Mouse (Mus musculus): ENCODE data around the gene Dtnb. TPM values are rescaled to one million over a fixed set of nuclear protein-coding genes. Genes with fewer than 3 reads are reported as not detected.

Gene Dtnb
- polyA plus RNA-seq, 1 experiment from 2014 or later, result 12.8 TPM

DNA sequence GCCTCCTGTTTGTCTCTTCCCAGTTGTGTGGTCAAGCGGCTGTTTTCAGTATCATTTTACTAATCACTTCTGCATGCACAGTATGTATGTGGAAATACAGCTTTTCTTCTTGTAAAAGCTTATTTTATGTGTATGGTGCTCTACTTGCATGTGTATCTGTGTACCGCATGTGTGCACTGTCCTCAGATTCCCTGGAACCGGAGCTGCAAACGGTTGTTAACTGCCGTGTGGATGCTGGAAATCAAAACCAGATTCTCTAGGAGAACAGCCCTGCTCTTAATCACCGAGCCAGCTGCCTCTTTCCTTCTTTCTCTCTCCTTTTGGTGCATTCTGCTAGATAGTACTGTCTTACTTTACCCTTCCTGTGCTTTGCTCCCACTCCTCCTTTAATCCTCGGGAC, 39.7 kb downstream of the Dtnb start:
- no peaks in the 10 kb centered on the region for H3K27me3 ChIP-seq
- no peak overlapping the region for H3K4me3 ChIP-seq
- WGBS, result 67% methylated on average over 7 of the region's 7 CpGs
- no peaks in the 10 kb centered on the region for H3K4me1 ChIP-seq (replicated peaks)
- no peak overlapping the region for H3K4me2 ChIP-seq
- no peaks in the 10 kb centered on the region for H3K36me3 ChIP-seq
- no peak for ATAC-seq (replicated peaks; ENCODE audit: insufficient number of reproducible peaks, insufficient read depth, low FRiP score, low read depth)
- H3K9me3 ChIP-seq (replicated peaks), result no peaks in the 10 kb centered on the region
- no peak overlapping the region for H3K27ac ChIP-seq
- no peak overlapping the region for H3K9ac ChIP-seq

DNA sequence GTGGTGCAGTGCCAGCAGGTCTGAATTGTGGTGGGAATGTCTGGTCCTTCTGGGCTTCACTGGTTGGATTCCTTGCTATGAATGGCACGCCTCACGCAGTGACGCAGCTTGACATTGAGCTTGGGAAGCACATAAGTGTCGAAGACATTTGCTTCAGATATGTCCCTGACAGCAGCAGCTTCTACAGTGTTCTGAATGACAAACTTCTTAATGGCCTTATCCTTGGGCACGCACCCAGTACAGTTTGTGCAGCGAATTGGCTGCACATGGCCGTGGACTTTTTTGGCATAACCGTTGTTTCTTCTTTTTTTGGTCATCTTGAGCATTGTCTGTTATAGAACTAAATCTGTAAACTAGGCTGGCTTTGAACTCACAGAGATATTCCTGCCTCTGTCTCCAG, 42.9 kb downstream of the Dtnb start:
- H3K4me3 ChIP-seq, result no peak overlapping the region
- no peak overlapping the region for H3K27ac ChIP-seq
- no peak overlapping the region for H3K9ac ChIP-seq
- no peak overlapping the region for H3K4me2 ChIP-seq
- ATAC-seq (replicated peaks; ENCODE audit: insufficient number of reproducible peaks, insufficient read depth, low FRiP score, low read depth), result no peak
- 81% methylated on average over 8 of the region's 8 CpGs for WGBS
- no peaks in the 10 kb centered on the region for H3K4me1 ChIP-seq (replicated peaks)
- no peaks in the 10 kb centered on the region for H3K9me3 ChIP-seq (replicated peaks)
- no peaks in the 10 kb centered on the region for H3K36me3 ChIP-seq
- no peaks in the 10 kb centered on the region for H3K27me3 ChIP-seq

DNA sequence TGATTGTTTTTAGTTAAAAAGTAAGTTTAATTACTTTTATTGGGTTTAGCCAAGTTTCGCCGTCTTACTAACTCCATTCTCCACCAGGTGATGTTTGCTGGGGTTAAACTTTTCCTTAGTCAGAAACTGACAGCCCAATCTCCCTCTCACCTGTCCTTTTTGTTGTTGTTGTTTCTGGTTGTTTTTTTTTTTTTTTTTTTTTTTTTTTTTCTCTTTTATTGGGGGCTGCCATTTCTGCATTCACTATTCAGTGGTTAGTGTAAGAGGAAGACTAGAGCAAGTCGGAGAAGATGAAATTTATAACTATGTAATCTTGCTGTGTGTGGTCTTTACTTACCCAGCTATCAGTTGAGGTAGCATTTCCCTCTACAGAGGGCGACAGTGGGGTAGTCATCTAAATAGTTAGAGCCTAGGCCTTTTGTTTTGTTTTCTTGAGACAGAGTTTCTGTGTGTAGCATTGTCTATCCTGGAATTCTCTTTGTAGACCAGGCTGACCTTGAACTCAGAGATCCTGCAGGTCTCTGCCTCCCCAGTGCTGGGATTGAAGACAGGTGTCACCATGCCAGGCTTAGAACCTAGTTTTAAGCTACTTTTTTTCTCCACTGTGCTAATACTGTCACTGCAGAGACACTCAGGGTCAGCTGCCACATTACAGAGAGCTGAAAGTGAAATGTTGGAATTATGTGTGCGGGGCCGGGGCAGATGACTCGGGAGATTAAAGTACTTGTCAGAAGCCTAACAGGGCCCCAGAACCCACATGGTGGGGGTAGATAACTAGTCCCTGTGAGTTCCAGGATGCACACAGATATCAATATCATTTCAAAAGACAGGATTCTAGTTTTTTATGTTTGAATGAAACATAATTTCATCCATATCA, 46.2 kb downstream of the Dtnb start:
- no peak overlapping the region for H3K9ac ChIP-seq
- H3K4me1 ChIP-seq (replicated peaks), result no peaks in the 10 kb centered on the region
- no peak overlapping the region for H3K4me3 ChIP-seq
- no peaks in the 10 kb centered on the region for H3K36me3 ChIP-seq
- no peaks in the 10 kb centered on the region for H3K9me3 ChIP-seq (replicated peaks)
- no peak overlapping the region for H3K27ac ChIP-seq
- no peak overlapping the region for H3K4me2 ChIP-seq
- ATAC-seq (replicated peaks; ENCODE audit: insufficient number of reproducible peaks, insufficient read depth, low FRiP score, low read depth), result no peak
- WGBS, result 87% methylated on average over 7 of the region's 7 CpGs
- no peaks in the 10 kb centered on the region for H3K27me3 ChIP-seq

DNA sequence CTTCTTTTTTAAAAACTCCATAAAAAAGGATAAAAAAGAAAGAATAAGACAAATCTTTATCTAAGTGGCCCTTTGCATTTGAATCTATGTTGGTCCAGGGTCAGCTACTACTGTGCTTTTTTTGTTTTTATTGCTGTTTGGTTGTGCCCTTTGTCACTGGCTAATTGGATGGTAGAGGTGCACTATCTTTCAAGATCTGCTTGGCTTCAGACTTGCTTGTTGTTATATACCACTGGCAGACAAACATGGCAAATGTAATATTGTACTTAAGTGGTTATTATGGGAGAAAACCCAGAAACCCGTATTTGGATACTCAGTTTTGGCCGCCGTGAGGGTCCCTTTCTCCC, 46.8 kb downstream of the Dtnb start:
- 95% methylated on average over 3 of the region's 3 CpGs for WGBS
- Histone ChIP-seq H3K4me3 (no peak overlapping the region), H3K27me3 (no peaks in the 10 kb centered on the region), H3K36me3 (no peaks in the 10 kb centered on the region), H3K4me2 (no peak overlapping the region), H3K4me1 (replicated peaks) (no peaks in the 10 kb centered on the region), H3K9ac (no peak overlapping the region), H3K27ac (no peak overlapping the region), H3K9me3 (replicated peaks) (no peaks in the 10 kb centered on the region)
- no peak for ATAC-seq (replicated peaks; ENCODE audit: insufficient number of reproducible peaks, insufficient read depth, low FRiP score, low read depth)

DNA sequence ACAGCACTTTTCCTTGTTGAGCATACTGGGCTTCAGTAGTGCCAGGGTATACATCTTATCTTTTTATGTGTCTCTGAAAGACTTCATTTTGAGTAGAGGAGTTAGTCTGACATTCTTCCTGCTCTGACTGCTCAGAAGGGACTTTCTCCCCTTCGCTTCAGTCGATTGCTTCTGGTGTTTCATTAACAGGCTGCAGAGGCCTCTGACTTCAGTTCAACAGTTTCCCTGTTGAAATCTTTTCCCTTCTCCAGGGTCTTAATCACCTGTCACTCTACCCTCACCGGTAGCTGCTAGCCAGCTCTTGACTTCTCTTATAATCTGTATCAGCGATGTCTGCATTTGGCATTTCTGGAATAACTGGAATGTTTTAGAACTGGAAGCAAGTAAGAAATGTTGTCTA, 54.7 kb downstream of the Dtnb start:
- Histone ChIP-seq H3K9me3 (replicated peaks) (no peaks in the 10 kb centered on the region), H3K4me3 (no peak overlapping the region), H3K4me2 (no peak overlapping the region), H3K4me1 (replicated peaks) (peaks cover 4% of the 10 kb centered on the region; the same call in 1 of the 2 replicates), H3K36me3 (no peaks in the 10 kb centered on the region), H3K27me3 (no peaks in the 10 kb centered on the region), H3K27ac (no peak overlapping the region), H3K9ac (no peak overlapping the region)
- 38% methylated on average over 4 of the region's 4 CpGs for WGBS
- ATAC-seq (replicated peaks; ENCODE audit: insufficient number of reproducible peaks, insufficient read depth, low FRiP score, low read depth), result no peak

DNA sequence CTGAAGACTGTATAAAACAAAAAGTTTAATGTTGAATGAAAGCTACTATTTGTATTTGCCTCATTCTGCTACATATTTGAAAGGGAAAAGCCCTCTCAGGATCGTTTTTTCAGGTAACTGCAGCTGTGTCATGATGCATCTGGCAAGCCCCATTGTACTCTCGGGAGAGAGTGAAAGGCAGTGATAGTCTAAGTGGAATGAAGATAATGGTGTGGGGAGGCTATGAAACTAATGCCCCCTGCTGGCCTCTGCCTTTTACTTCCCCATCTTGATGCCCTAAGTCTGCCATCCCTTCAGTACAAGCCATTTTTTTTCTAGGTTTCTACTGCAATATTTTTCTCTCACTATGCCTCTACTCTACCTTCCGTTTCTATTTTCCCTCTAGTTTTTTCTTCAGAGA, 69.8 kb downstream of the Dtnb start:
- H3K9ac ChIP-seq, result no peak overlapping the region
- H3K4me3 ChIP-seq, result no peak overlapping the region
- no peak overlapping the region for H3K4me2 ChIP-seq
- no peak for ATAC-seq (replicated peaks; ENCODE audit: insufficient number of reproducible peaks, insufficient read depth, low FRiP score, low read depth)
- no peaks in the 10 kb centered on the region for H3K4me1 ChIP-seq (replicated peaks)
- 32% methylated on average over 3 of the region's 3 CpGs for WGBS
- H3K27ac ChIP-seq, result no peak overlapping the region
- no peaks in the 10 kb centered on the region for H3K9me3 ChIP-seq (replicated peaks)
- no peaks in the 10 kb centered on the region for H3K36me3 ChIP-seq
- H3K27me3 ChIP-seq, result no peaks in the 10 kb centered on the region

DNA sequence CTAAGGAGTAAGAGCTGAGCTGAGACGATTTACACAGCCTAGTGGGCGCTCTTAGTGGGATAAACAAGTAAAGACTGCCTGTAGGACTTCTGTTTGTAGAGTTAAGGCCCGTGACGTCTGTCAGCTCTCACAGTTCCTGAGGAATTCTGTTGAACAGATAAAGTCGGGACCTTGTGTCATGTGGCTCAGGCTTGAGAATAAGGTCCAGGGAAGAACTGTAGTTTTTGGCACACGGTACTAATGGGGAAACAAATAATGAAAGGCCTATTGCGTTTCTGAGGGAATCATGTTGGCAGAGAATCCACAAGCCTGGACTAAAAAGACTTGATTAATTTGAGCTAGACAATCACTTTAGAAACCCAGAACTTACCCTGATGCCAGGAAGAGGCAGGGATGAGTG, 84.6 kb downstream of the Dtnb start:
- peak; percentile 60; the same call in 1 of the 2 replicates for ATAC-seq (replicated peaks; ENCODE audit: insufficient number of reproducible peaks, insufficient read depth, low FRiP score, low read depth)
- H3K27me3 ChIP-seq, result no peaks in the 10 kb centered on the region
- no peaks in the 10 kb centered on the region for H3K36me3 ChIP-seq
- no peak overlapping the region for H3K4me3 ChIP-seq
- peaks cover 14% of the 10 kb centered on the region for H3K4me1 ChIP-seq (replicated peaks)
- WGBS, result 41% methylated on average over 7 of the region's 7 CpGs
- H3K9me3 ChIP-seq (replicated peaks), result no peaks in the 10 kb centered on the region
- H3K27ac ChIP-seq, result no peak overlapping the region
- no peak overlapping the region for H3K9ac ChIP-seq
- H3K4me2 ChIP-seq, result no peak overlapping the region

DNA sequence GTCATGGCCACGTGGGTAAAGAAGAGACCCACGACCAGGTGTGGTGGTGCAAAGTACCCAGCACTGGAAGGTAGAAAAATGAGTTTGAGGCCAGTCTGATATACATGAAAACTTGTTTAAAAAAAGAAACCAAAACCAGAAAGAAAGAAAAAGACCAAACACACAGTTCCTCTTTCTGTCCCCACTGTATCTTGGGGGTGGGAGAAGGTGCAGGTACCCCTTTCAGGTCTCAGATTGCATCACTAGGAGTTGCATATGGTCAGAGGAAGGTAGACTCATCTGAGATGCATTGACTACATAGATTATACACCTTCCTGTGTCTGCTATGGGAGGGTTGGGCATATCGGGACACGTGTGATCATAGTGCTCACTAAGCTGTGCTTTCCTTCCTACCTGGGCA, 85.1 kb downstream of the Dtnb start:
- Histone ChIP-seq H3K4me3 (no peak overlapping the region), H3K27me3 (no peaks in the 10 kb centered on the region), H3K27ac (no peak overlapping the region), H3K9me3 (replicated peaks) (no peaks in the 10 kb centered on the region), H3K36me3 (no peaks in the 10 kb centered on the region), H3K4me2 (no peak overlapping the region), H3K4me1 (replicated peaks) (peaks cover 14% of the 10 kb centered on the region), H3K9ac (no peak overlapping the region)
- no peak for ATAC-seq (replicated peaks; ENCODE audit: insufficient number of reproducible peaks, insufficient read depth, low FRiP score, low read depth)
- WGBS, result 80% methylated on average over 4 of the region's 4 CpGs

DNA sequence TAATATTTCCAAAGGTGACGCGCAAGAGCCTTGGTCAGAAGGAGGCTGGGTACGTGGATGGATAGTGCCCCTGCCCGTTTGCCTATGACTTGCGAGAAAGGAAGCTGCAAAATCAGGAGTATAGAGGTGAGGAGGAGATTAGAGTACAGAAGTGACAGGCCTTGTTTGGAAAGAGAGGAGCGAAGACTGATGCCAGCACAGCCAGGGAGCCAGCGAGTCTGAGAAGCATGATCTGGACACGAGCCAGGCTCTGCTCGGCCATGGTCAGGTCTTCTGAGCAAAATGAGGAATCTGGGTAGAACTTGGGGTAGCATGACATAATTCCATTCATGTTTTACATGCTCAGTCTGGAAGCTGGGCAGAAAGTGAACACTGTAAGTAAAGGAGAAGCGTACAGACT, 85.6 kb downstream of the Dtnb start:
- H3K4me2 ChIP-seq, result no peak overlapping the region
- no peak overlapping the region for H3K9ac ChIP-seq
- H3K27me3 ChIP-seq, result no peaks in the 10 kb centered on the region
- no peaks in the 10 kb centered on the region for H3K36me3 ChIP-seq
- no peak overlapping the region for H3K27ac ChIP-seq
- H3K4me1 ChIP-seq (replicated peaks), result peaks cover 14% of the 10 kb centered on the region
- ATAC-seq (replicated peaks; ENCODE audit: insufficient number of reproducible peaks, insufficient read depth, low FRiP score, low read depth), result no peak
- no peak overlapping the region for H3K4me3 ChIP-seq
- WGBS, result 55% methylated on average over 10 of the region's 10 CpGs
- no peaks in the 10 kb centered on the region for H3K9me3 ChIP-seq (replicated peaks)

DNA sequence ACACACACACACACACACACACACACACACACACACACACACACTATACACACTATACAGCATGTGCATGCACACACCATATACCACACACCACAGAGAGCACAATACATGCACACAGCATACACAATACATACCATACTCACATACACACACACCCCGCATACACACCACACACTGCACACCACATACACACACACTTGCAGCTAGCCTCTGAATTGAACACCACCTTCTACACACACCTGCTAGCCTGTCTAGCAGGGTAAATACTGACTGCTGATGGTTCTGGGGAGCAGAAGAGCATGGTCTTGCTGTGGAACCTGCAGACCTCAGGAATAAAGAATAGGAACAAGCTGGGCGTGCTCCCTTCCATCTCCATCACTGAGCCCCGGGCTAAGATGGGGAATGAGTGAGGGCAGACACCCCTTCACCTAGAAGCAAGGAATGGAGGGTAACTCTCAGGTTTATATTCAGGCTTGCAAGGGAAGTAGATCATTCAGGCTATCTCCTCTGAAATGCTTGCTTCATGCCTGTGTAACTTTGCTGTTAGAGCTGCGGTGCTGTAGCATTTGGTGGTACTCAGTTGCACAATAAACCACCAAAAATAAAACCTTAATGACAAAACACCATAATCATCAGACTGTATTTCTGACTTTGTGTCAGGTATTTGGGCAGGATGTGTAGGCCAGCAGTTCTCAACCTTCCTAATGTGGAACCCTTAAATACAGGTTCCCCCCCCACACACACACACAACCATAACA, 87.6 kb downstream of the Dtnb start:
- H3K4me2 ChIP-seq, result no peak overlapping the region
- H3K4me3 ChIP-seq, result no peak overlapping the region
- 87% methylated on average over 4 of the region's 4 CpGs for WGBS
- H3K27ac ChIP-seq, result no peak overlapping the region
- ATAC-seq (replicated peaks; ENCODE audit: insufficient number of reproducible peaks, insufficient read depth, low FRiP score, low read depth), result no peak
- H3K4me1 ChIP-seq (replicated peaks), result peaks cover 14% of the 10 kb centered on the region
- no peaks in the 10 kb centered on the region for H3K9me3 ChIP-seq (replicated peaks)
- H3K9ac ChIP-seq, result no peak overlapping the region
- no peaks in the 10 kb centered on the region for H3K27me3 ChIP-seq
- H3K36me3 ChIP-seq, result no peaks in the 10 kb centered on the region; the same call in 1 of the 2 replicates

DNA sequence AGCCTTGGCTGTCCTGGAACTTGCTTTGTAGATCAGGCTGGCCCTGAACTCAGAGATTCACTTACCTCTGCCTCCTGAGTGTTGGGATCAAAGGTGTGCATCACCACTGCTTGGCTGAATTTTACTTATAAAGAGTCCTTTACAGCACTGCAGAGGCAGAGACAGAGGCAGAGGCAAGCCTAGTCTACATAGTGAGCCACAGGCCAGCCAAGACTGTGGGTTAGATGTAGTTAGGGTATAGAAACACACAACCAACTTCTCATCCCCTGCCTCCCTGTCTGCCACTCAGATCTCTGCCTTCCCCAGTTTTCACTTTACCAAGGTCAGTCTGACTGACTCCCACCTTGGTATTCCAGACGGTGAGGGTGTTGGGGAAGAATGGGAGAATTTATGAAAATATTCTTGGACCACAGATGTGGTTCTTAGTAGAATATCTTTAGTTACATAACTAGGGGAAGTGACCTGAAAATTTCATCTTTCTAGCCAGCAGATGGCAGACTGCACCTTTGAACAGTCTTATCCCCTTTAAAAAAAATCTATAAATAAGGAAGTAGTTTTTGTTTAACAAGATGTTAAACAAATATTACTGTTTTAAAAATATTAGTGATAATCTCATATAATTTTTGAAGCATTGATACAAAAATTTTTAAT, 88.9 kb downstream of the Dtnb start:
- no peak for ATAC-seq (replicated peaks; ENCODE audit: insufficient number of reproducible peaks, insufficient read depth, low FRiP score, low read depth)
- Histone ChIP-seq H3K27ac (no peak overlapping the region), H3K9me3 (replicated peaks) (no peaks in the 10 kb centered on the region)

More for the DNA sequence above, 88.9 kb downstream of the Dtnb start:
- no peak overlapping the region for H3K4me3 ChIP-seq
- no peak overlapping the region for H3K4me2 ChIP-seq
- H3K4me1 ChIP-seq (replicated peaks), result peaks cover 14% of the 10 kb centered on the region
- 45% methylated on average over 1 of the region's 1 CpGs for WGBS
- no peak overlapping the region for H3K9ac ChIP-seq
- H3K36me3 ChIP-seq, result no peaks in the 10 kb centered on the region; the same call in 1 of the 2 replicates
- no peaks in the 10 kb centered on the region for H3K27me3 ChIP-seq

All from heart, embryonic 15.5 days (tissue).